Mouse (Mus musculus): ENCODE results near the gene AW822073.
"Not testable (repeated sequence)": the region's sequence is repeated elsewhere in the genome, so short reads cannot be mapped to it uniquely, and the experiment has no call there.

- TF ChIP-seq CTCF, EP300 (IDR thresholded peaks at IDR 0.05; ENCODE audit: low read depth): not testable (repeated sequence)
These were observed 6.4 kb upstream of the AW822073 start for GRCm38 (mm10) chr10:58231088-58231487.

Data from liver, postnatal 0 days (tissue).